Mouse (Mus musculus): ENCODE data around the gene Eogt. TPM values are rescaled to one million over a fixed set of nuclear protein-coding genes. Genes with fewer than 3 reads are reported as not detected.

Gene Eogt
- 10 to 100 TPM; 32.1 to 38.3 TPM for total RNA-seq (2021)
- long read RNA-seq, experiment 1, full-length matches to known transcripts = 3 of 19 reads
- long read RNA-seq, experiment 1, partial matches to known transcripts = 7 of 19 reads
- long read RNA-seq, experiment 1, other reads (novel, unspliced or antisense) = 9 of 19 reads
- long read RNA-seq, experiment 2, full-length matches to known transcripts = 4 of 15 reads
- long read RNA-seq, experiment 2, partial matches to known transcripts = 6 of 15 reads
- long read RNA-seq, experiment 2, other reads (novel, unspliced or antisense) = 5 of 15 reads

DNA sequence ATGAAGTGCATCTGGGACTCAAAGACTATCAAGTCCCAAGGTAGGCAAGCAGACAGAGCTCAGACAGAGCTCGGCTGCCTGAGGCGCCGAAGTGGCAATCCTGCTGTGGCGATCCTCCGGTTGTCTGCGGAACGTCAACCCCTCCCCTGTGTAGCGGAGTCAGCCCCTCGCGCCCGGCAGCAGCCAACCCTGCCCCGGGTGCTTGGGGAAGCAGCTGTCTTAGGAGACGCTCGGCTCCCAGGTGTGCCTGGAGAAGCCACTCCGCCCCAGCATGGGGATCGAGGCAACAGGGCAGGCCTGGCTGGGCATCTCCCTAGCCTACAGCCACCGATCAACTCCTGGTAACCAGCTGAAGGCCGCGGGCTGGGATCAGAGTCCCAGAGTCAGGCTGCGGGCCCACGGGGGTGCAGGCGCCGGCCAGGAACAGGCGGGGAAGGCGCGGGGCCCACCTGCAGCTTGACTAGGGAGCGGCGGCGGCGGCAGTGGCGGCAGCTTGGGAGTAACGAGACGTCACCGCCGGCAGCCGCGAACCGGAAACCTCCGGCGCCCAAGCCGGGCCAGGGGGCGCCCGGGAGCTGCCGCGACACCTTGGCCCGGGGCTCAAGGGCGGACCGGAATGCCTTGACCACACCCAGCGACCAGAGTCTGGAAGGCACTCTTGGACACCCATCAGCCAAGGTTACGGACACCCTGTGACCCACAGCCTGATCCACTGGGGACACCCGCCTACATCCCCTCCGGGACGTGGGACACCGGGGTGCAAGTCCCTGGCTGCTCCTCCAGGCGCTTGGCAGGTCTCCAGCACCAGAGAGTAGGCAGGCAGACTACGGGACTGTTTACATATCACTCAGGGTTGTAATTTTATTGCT is at the start of gene Eogt:
TSS of gene Eogt (minus strand) at position 800 of the 869 bp plus-strand sequence.
- peak; percentile 58 to 70 for DNase-seq (ENCODE audit: low spot score in 2 of 2)

DNA sequence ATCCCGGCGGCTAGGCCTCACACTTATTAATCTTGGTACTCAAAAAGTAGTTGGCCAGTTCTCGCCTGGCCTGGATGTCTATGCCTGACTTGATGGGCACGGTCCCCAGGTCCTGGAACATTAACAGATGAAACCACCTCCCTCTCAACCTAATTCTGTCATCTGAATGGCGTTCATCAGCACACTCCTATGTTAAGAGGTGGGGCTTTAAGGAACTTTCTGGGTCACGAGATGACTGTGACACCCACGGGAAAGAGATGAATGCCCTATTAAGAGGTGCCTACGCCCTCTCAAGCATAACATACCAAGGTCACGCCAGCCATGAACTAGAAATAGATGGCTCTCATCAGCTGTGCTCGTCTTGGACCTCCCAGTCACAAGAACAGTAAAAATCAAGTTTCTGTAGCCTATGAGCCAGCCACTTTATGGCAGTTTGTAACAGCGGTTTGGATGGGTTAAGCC is 30.4 kb upstream of the Eogt start:
- no peak for DNase-seq (ENCODE audit: low spot score in 2 of 2)

DNA sequence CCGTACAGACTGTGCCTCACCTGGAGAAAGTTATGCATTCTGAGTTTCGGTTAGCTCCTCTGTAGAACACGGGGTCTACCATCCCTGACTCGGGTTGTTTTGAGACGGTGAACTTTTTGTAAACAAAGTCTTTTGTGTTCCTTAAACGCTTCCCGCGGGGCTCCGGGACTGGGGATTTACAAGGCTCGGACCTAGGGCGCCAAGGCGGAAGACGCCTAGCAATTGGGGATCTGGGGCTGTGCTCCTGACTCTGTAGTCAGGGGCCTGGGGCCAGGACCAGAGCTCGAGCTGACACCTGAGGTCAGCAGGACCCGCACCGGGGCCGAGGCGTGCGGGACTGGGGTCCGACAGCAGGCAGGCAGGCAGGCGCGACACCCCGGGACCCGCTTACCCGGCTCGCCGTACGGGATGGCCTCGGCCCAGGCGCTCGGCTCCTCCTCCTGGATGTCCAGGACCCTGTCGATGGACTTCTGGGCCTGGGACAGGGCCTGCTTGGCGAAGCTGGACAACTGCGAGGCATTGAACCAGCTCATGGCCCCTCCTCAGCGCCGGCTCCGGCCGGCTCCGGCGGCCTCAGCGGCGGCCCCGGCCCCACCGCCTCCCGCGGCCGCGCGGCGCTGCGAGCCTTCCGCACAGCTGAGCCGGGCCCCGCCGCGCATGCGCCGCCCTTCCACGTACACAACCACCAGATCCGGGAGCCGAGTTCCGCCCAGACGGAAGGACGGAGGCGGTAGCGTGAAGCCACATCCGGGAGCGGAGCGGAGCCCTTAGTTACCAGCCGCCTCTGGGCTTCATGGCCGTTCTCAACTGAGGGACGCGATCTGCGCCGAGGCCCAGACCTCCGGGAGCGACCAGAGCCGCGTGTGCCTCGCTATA is 29.7 kb upstream of the Eogt start, which contains the start of gene Tmf1:
TSS of gene Tmf1 (minus strand) at position 632 of the 876 bp plus-strand sequence.
- peak; percentile 91 to 97 for DNase-seq (ENCODE audit: low spot score in 2 of 2)

- DNase-seq (ENCODE audit: low spot score in 2 of 2) = peak in 1 of 2 experiments; percentile 9
Measured at GRCm38 (mm10) chr6:97175716-97176115, 26.7 kb upstream of the Eogt start.

GRCm38 (mm10) chr6:97150156-97150555 is 1.2 kb upstream of the Eogt start:
- DNase-seq (ENCODE audit: low spot score in 2 of 2) = no peak

- DNase-seq (ENCODE audit: low spot score in 2 of 2) = no peak
Measured at GRCm38 (mm10) chr6:97149721-97150120, 739 bp upstream of the Eogt start.

- peak; percentile 31 to 45 for DNase-seq (ENCODE audit: low spot score in 2 of 2)
Measured at GRCm38 (mm10) chr6:97147755-97148382, 1.1 kb downstream of the Eogt start.

- no peak for DNase-seq (ENCODE audit: low spot score in 2 of 2)
Measured at GRCm38 (mm10) chr6:97145156-97145555, 3.8 kb downstream of the Eogt start.

DNA sequence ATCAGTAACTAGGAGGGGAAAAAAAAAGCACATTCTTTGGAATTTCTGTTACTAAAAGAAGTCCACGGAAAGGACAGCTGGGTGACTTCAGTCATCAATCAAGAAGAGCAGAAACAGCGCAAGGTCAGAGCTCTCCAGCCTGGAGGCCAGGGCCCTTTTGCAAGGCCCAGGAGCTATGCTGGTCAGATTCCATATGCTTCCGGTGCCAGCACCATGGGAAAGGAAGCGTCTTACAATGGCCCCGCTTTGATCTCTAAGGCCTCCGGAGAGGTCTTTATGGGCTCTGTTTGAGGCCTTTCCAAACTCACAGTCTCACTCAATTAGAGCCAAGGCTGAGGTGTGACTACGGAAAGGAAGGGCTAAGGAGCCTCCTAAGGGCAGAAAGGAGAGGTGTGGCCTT is 4.6 kb downstream of the Eogt start:
- DNase-seq (ENCODE audit: low spot score in 2 of 2) = no peak

DNA sequence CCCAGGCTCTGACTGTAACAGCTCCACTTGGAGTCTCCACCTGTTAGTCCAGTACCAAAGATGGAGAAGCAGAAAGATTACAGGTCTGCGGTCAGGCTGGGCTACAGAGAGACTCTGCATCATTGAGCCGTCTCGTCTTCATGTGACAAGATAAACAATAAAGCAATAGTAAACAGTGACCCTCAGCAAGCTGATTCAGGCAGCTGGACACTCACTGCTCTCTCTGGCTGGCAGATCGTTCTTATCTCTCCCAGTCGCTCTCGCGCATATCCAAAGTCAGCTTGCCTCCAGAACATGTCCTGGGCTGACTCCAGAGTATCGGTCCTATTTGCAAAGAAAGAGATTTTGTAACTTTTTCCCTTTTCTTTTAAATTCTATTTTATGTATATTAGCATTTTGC is 6.4 kb downstream of the Eogt start:
- DNase-seq (ENCODE audit: low spot score in 2 of 2) = no peak

DNA sequence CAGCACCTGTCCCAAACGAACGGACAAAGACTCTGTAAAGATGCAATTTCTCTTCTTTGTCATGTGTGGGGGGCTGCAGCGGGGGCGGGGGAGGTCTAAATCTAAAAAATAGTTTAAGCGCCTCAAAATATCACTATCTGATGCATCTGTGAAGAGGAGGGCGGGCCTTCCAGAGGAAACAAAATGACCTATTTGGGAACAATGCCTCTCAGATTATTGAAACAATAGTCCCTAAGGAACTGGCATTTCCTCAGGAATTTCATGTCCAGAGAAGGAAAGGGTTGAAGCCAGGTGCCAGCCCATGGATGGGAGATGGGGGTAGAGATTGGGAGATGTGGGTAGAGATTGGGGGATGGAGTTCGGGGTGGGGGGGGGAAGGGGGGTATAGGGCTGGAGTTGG is 7.2 kb downstream of the Eogt start:
- no peak for DNase-seq (ENCODE audit: low spot score in 2 of 2)

GRCm38 (mm10) chr6:97132707-97133303 is 16.2 kb downstream of the Eogt start:
- DNase-seq (ENCODE audit: low spot score in 2 of 2) = no peak

- no peak for DNase-seq (ENCODE audit: low spot score in 2 of 2)
Measured at GRCm38 (mm10) chr6:97131808-97132207, 17.2 kb downstream of the Eogt start.

GRCm38 (mm10) chr6:97130979-97131378 is 18.0 kb downstream of the Eogt start:
- no peak for DNase-seq (ENCODE audit: low spot score in 2 of 2)

DNA sequence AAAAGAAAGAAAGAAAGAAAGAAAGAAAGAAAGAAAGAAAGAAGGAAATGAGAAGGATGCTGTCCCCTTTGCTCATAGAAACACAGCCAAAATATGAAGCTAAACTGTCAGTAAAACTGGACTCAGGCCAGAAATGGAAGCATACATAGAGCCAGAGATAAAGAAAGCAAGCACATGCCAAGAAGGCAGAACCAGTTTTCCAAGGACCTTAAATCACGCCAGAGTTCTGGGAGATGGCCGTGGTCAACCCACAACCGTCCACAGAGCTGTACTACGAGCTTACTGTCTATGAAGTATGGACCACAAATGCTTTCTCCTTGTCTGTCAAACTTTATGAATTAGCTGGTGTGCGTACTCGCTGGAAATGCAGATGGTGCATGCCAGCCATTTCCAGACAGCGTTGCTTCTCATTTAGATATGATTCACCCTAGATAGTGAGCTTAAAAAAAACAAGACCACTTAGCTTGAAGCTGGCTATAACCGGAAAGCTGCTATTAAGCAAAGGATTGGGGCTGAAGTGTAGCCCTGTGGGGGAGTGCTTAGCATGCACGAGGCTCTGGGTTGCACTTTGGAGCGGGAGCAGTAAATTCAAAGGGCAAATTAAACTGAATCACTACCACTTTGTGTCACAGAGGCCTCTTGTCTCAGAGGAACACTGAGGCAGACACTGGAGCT is 24.5 kb downstream of the Eogt start:
- peak in 1 of 2 experiments; percentile 16 for DNase-seq (ENCODE audit: low spot score in 2 of 2)

DNA sequence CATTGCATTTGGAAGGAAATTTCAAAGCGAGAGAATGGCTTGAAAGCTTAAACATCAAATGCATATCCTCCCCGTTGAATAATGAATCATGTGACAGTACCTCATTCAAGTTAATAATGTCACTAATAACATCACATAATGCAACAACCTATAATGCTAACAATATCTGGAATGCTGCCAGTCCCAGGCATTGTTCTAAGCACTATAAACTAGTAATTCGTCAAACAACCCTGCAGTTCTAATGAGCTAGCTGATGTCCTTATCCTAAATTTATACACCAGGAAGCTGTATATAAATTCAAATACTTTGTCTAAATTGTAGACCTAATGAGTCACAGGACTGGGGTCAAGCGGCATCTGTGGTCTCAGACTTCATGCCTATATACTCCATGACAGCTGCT is 28.1 kb downstream of the Eogt start:
- no peak for DNase-seq (ENCODE audit: low spot score in 2 of 2)

DNA sequence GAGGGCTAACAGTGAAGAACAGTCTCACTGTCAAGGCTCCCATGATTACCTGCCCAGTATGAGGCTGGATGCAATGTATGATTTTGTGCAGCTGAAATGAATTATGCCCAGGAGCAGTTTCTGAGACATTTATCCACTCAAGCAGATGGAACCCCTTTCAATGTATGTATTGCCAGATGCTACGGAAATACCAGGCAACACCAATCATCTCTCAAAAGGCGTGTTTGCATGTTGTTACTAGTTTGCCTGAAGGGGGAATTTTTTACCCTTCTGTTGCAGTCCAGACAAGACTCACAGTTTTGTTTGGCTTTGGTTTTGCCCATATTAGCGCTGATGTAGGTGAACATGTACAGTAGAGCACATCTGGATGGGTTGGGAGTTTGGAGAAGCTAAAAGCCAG is 30.7 kb downstream of the Eogt start:
- DNase-seq (ENCODE audit: low spot score in 2 of 2) = no peak

DNA sequence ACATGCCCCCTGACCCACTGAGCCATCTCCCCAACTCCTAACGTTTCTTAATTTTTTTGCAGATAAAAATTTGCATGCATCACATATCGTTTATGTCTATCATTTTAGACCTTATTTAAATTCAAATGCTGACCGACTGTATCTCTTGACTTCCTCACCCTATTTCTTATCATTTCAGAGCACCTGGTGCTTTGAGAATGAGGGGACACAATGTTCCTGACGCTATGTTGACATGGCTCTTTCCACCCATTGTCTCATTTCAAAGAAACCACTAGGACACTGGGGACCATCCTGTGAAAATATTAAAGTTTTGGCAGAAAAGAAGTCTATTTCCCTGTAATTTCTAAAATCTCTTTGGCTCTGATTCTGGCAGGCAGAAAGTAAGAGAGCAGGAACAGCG is 32.1 kb downstream of the Eogt start:
- DNase-seq (ENCODE audit: low spot score in 2 of 2) = no peak

DNA sequence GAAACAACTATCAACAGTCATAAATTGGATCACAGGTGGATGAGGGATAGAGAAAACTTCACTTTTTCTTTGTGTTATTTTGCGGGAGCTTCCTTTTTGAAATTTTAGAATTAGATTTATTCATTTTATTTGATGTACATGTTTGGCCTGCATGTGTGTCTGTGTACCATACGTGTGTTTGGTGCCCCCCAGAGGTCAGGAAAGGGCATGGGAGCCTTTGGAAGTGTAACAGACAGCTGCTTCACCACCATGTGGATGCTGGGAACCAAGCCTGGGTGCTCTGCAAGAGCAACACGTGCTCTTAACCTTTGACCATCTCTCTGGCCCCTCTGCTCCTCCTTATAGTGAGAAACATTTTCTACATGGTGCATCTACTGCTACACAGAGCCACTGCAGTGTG is 34.2 kb downstream of the Eogt start:
- no peak for DNase-seq (ENCODE audit: low spot score in 2 of 2)

GRCm38 (mm10) chr6:97112177-97112576 is 36.8 kb downstream of the Eogt start:
- DNase-seq (ENCODE audit: low spot score in 2 of 2) = peak; percentile 46 to 89
